Mouse (Mus musculus) hindlimb bud, embryonic 11.5 days (tissue): ENCODE measurements around the gene Atp6v1g3.

ENCODE experiments used
- DNase-seq: peaks from one replicate; pipeline ENCODE4 v3.0.0-alpha.2; 2012; ENCODE audit warnings: low read depth, low spot score; ENCODE audit errors: extremely low spot score

Atp6v1g3 gene

GRCm38 (mm10) chr1:138288721-138289120, 15.2 kb downstream of the Atp6v1g3 start:
- no peak for DNase-seq

DNA sequence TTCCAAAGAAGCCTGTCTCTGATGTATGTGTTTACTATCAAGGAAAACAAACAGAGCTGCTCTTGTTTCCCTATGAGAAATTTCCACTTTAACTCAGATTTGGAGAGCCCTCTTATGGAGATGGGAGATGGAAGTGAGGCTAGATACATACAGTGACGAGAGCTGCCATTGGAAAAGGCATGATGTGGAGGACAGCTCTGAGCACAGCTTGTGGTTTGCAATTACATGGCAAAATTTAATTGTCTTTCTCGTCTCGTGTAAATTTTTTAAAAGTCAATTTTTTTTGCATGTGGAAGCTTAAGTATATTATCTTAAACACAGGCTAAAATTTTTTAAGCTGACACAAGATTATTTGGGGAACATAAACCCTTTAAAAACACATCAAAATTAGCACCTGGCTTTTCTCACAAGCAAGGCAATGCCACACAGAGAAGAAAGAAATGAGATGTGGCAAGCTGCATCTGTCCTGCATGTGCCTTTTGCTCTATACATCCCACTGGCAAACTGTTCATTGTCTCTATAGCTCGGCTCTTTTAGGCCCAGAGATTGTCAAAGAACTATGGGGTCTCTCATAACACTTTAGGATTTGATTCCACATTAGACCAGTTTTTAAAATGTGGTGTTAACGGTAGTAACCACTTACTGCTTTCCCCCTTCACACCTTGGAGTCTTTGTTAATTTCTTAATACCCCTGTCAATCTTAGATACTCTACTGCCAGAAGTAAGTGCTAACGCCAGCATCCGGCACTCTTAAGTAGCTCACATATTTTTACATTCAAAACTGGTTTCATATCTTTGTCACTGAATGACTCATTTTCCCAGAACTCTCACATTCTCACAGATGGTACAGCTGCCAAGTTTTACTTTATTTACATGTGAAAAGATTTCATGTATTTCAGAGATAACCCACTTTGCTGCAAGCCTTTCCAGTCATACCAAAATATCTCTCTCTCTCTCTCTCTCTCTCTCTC, 16.2 kb downstream of the Atp6v1g3 start:
- DNase-seq, result no peak

GRCm38 (mm10) chr1:138291463-138291862, 17.9 kb downstream of the Atp6v1g3 start:
- DNase-seq, result no peak

- no peak for DNase-seq
Observed at GRCm38 (mm10) chr1:138294487-138294886, 20.9 kb downstream of the Atp6v1g3 start.

GRCm38 (mm10) chr1:138298156-138298555, 24.6 kb downstream of the Atp6v1g3 start:
- DNase-seq, result no peak

DNA sequence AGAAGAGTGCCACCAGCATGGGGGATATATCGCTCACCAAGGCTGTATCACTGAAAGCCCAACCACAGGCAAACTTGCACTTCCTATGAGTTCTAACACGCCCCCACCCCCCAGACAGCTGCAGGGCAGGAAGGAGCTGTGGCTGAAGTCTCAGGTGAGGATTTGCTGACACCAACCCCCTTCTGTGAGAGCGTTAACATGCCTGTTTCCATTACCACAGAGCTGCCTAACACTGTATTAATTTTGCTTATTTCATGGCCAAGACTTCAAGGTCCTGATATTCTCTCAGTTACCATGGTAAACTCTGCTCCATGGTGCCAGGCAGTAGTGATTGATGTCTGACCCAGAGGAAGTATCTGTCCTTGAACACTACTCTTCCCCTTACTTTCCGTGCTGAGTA, 26.0 kb downstream of the Atp6v1g3 start:
- no peak for DNase-seq

- no peak for DNase-seq
Observed at GRCm38 (mm10) chr1:138301920-138302319, 28.4 kb downstream of the Atp6v1g3 start.

- no peak for DNase-seq
Observed at GRCm38 (mm10) chr1:138302756-138303155, 29.2 kb downstream of the Atp6v1g3 start.

GRCm38 (mm10) chr1:138303296-138303695, 29.8 kb downstream of the Atp6v1g3 start:
- DNase-seq, result no peak

DNA sequence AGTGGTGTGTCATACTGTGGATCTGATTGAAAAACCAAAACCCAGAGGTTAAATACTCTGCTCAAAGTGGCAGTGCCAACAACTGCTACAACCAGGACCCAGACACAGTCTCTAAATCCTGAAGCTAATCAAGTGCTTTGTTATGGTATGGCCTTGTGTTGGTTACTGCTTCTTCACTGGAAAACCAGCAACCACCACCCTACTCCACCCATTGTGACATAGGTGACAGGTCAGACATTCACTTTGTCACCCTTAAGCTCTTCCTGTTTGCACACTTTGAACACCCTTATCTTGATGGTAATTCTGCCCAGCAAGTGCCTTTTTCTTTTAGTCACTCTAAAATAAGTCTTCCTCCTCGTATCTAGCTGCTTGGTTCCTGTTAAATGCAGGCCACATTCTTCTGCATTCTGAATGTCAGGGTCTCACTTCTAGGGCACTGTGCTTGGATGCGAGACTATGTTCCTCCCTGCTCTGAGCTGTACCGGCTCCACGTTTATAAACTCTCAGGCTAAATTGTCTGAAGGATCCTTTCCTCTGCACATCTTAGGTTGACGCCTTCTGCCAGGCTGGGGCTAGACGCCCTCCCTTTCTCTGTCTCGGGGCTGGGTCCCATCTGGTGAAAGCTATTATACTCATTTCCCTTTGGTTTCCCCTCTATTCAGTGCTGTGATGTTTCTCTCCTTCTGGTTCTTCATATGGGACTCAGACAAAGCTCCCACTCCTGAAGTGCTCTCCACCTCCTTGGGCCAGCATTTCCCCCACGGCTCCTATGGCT, 30.8 kb downstream of the Atp6v1g3 start:
- DNase-seq, result no peak

- DNase-seq, result no peak
Observed at GRCm38 (mm10) chr1:138322657-138323056, 49.1 kb downstream of the Atp6v1g3 start.

DNA sequence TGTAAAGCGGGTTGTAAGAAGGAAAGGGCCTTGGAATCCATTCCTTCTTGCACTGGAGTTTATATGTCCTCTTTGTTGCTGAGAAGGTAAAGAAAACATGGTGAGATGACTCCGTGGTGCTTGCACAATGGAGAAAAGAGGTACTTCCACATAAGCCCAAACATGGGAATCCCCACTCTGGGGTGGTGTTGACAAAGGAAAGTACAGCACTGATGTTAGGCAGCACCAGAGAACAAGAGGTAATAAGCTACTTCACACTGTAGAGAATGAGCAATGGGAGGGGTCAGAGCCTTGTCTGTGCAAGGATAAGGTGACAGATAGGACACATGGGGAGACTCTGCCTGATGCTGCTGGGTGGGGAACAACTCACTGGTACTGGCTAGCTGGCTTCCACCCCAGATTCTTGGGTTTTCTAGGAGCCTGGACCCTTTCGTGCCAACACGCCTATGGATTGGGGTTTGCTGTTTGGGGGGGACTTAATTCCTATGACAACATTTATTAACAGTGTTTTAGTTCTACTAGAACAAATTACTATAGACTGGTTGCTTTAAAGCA, 49.6 kb downstream of the Atp6v1g3 start:
- no peak for DNase-seq

- no peak for DNase-seq
Observed at GRCm38 (mm10) chr1:138326091-138326490, 52.6 kb downstream of the Atp6v1g3 start.

DNA sequence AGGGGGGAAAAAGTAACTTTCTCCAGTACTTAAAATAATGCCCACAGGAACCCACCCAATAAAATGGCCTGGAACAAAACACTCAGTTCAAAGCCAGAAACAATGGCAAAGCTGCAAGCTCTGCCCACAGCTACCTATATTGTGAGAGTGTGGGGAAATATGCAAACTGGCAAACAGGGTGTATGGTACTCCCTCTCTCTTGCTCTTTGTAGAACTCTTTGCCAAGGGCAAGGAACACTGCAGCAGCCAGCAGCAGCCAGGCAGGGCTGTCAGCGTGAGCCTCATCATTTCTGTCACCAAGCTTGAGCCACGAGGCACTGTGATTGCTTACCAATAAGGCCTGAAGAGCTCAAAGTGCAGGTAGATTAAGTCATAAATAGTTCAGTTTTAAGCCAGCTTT, 53.0 kb downstream of the Atp6v1g3 start:
- DNase-seq, result no peak

DNA sequence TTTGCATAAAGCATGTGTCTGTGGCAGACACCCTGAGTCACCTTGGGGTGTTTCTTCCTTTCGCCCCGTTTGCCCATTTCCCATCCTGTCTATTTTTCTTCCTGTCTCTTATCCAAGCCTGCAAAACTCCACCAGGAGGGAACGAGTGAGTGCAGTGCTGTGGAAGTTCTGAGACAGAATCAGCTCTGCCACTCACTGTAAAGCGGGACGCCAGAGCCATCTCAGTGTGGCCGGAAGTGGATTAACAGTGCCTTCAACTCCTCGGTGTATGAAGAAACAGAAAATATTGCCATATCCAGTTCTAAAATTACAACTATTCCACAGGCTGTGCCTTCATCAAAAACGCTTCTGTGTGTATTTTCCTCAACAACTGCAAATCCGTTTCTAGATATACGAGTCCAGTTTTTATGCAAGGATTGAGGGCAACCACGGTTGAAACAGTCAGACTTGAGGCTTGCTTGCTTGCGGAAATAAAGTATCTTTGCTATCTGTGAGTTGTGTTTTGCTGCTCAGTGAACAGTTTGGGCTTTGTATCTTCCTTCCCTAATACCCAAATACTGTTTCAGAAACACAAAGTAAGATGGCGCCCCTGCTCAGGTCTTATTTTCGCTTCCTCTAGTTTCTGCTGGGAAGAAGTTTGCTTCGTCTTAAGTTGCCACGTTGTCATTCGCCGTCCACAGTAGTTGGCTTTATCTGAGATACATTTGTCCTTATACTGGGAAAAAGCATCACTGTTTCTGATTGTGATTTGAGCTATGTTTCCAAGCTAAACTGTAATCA, 54.1 kb downstream of the Atp6v1g3 start:
- no peak for DNase-seq

GRCm38 (mm10) chr1:138328320-138328719, 54.8 kb downstream of the Atp6v1g3 start:
- no peak for DNase-seq

DNA sequence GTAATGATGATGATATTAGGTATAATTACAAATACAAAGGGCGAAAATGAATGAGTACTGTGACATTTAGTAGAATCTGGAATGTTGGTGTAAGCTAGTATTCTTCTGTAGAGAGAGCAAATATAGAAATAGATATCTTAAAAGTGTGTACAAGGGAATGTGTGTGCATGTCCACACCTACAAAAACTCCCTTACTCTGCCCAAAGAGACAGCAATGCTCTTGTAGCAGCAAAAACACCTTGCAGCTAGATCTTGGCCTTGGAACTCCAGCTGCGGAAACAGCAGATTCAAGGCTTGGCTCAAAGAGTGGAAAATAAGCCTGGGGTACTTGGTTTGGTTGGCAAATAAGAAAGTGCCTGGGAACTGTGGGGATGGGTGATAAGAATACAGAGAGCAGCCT, 57.0 kb downstream of the Atp6v1g3 start:
- no peak for DNase-seq

- no peak for DNase-seq
Observed at GRCm38 (mm10) chr1:138331596-138331995, 58.1 kb downstream of the Atp6v1g3 start.

DNA sequence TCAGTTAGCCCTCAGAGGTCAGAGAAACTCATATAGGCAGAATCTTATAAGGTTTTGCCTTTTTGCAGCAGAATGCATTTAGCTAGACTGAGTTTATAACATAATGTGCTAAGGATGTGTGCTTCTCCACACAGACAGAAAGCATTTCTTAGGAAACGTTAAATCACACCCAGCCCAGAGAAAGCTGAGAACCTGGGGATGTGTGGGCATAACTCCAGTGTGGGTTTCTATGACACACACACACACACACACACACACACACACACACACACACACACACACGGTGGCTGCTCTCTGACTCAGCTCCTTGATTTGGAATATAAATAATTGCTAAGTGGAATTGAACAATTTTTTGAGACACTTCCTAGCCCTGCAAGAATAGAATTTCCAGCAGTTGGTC, 61.2 kb downstream of the Atp6v1g3 start:
- no peak for DNase-seq

- no peak for DNase-seq
Observed at GRCm38 (mm10) chr1:138337417-138337816, 63.9 kb downstream of the Atp6v1g3 start.
